Mouse (Mus musculus) CH12.LX (cell line): ENCODE data around the gene Gm21970. TPM values are rescaled to one million over a fixed set of nuclear protein-coding genes. Genes with fewer than 3 reads are reported as not detected.

Experiments
- DNase-seq: peaks from one replicate; pipeline ENCODE4 v3.0.0-alpha.2; 2013; ENCODE audit errors: extremely low read depth
- H3K27ac ChIP-seq: 2 replicates; pipeline ENCODE4 v1.5.1; 2012; ENCODE audit warnings: low read depth, mild to moderate bottlenecking, control low read depth, moderate library complexity; ENCODE audit not compliant: insufficient read depth
- H3K27me3 ChIP-seq: replicated peaks from 2 replicates; pipeline ENCODE3; 2012; ENCODE audit warnings: inconsistent platforms
- H3K36me3 ChIP-seq, 2 experiments: replicated peaks in 1 of 2; 2 replicates each; pipeline versions ENCODE3 to v1.6.1; 2012; ENCODE audit warnings: inconsistent platforms in 1 of 2, low read length in 1 of 2, mild to moderate bottlenecking in 1 of 2, mixed read lengths in 1 of 2, moderate library complexity in 1 of 2; ENCODE audit not compliant: control insufficient read depth in 1 of 2, insufficient read depth in 1 of 2
- H3K4me1 ChIP-seq, 2 experiments: 2 replicates each; pipeline ENCODE4 v1.6.1; 2012; ENCODE audit warnings: inconsistent platforms in 1 of 2, moderate library complexity in 1 of 2; ENCODE audit not compliant: insufficient read depth in 2 of 2, control insufficient read depth in 1 of 2
- H3K4me2 ChIP-seq: 2 replicates; pipeline ENCODE4 v1.6.1; 2012; ENCODE audit warnings: low read depth, mild to moderate bottlenecking, control low read depth; ENCODE audit not compliant: poor library complexity, insufficient read depth, severe bottlenecking
- H3K4me3 ChIP-seq, 3 experiments: fragments of 150-350 bp in 1 of 3; sonication (generic) in 1 of 3; replicated peaks in 1 of 3; 2 replicates each; pipeline versions ENCODE3 to v1.5.1; 2011 to 2012; ENCODE audit warnings: low read depth in 2 of 3, low read length in 2 of 3, mild to moderate bottlenecking in 2 of 3, moderate library complexity in 2 of 3, control low read depth in 1 of 3, improper control_type of control experiment in 1 of 3, inconsistent platforms in 1 of 3, mixed read lengths in 1 of 3; ENCODE audit not compliant: poor library complexity in 1 of 3
- H3K79me2 ChIP-seq: replicated peaks from 2 replicates; pipeline ENCODE4 v1.6.1; 2012; ENCODE audit warnings: mild to moderate bottlenecking, moderate library complexity; ENCODE audit not compliant: control insufficient read depth, poor library complexity, insufficient read depth, severe bottlenecking; ENCODE audit errors: extremely low read depth
- H3K9ac ChIP-seq: 2 replicates; pipeline ENCODE4 v1.6.1; 2012; ENCODE audit warnings: low read depth, mild to moderate bottlenecking, control low read depth, moderate library complexity; ENCODE audit not compliant: insufficient read depth
- H3K9me3 ChIP-seq: replicated peaks from 2 replicates; pipeline ENCODE3; 2012; ENCODE audit warnings: low read length, inconsistent platforms, mixed read lengths
- E2F4 ChIP-seq: IDR thresholded peaks from 2 replicates; pipeline ENCODE4 v1.6.1; 2011; ENCODE audit warnings: low read depth, low read length, improper control_type of control experiment; ENCODE audit not compliant: insufficient replicate concordance
- GABPA ChIP-seq: IDR thresholded peaks from 2 replicates; pipeline ENCODE4 v1.6.1; 2012; ENCODE audit warnings: low read depth, low read length, improper control_type of control experiment, inconsistent platforms; ENCODE audit not compliant: insufficient replicate concordance
- HCFC1 ChIP-seq: IDR thresholded peaks from 2 replicates; pipeline ENCODE4 v1.6.1; 2012; ENCODE audit warnings: low read depth, mild to moderate bottlenecking, inconsistent platforms, low read length, improper control_type of control experiment
- IRF4 ChIP-seq: IDR thresholded peaks from 2 replicates; pipeline ENCODE4 v1.6.1; 2014; ENCODE audit warnings: low read depth, mild to moderate bottlenecking, inconsistent platforms, low read length, improper control_type of control experiment
- JUN ChIP-seq: IDR thresholded peaks from 2 replicates; pipeline ENCODE4 v1.6.1; 2011; ENCODE audit warnings: low read depth, mild to moderate bottlenecking, low read length, improper control_type of control experiment, moderate library complexity; ENCODE audit not compliant: insufficient read depth
- JUND ChIP-seq: conservative IDR thresholded peaks from 2 replicates; pipeline ENCODE4 v1.6.1; 2011; ENCODE audit warnings: low read depth, low read length, improper control_type of control experiment
- KAT2A ChIP-seq: IDR thresholded peaks from 2 replicates; pipeline ENCODE4 v1.6.1; 2012; ENCODE audit warnings: low read length, improper control_type of control experiment, inconsistent platforms; ENCODE audit not compliant: insufficient replicate concordance
- MAFK ChIP-seq: IDR thresholded peaks from 2 replicates; pipeline ENCODE4 v1.6.1; 2011; ENCODE audit warnings: low read length, improper control_type of control experiment; ENCODE audit not compliant: insufficient replicate concordance
- MAX ChIP-seq: IDR thresholded peaks from 2 replicates; pipeline ENCODE4 v1.6.1; 2011; ENCODE audit warnings: low read length, improper control_type of control experiment
- MEF2A ChIP-seq: IDR thresholded peaks from 2 replicates; pipeline ENCODE4 v1.6.1; 2014; ENCODE audit warnings: low read depth, mild to moderate bottlenecking, inconsistent platforms, low read length, improper control_type of control experiment, borderline replicate concordance
- MXI1 ChIP-seq: IDR thresholded peaks from 2 replicates; pipeline ENCODE4 v1.6.1; 2011; ENCODE audit warnings: mild to moderate bottlenecking, low read depth, low read length, improper control_type of control experiment
- NELFE ChIP-seq: IDR thresholded peaks from 2 replicates; pipeline ENCODE4 v1.6.1; 2011; ENCODE audit warnings: low read depth, low read length, improper control_type of control experiment
- PAX5 ChIP-seq: IDR thresholded peaks from 2 replicates; pipeline ENCODE4 v1.6.1; 2012; ENCODE audit warnings: low read length, inconsistent platforms, mixed read lengths
- SMC3 ChIP-seq: IDR thresholded peaks from 2 replicates; pipeline ENCODE4 v1.6.1; 2011; ENCODE audit warnings: low read depth, low read length, improper control_type of control experiment
- TCF12 ChIP-seq: IDR thresholded peaks from 2 replicates; pipeline ENCODE4 v1.6.1; 2014; ENCODE audit warnings: low read depth, mild to moderate bottlenecking, inconsistent platforms, low read length, improper control_type of control experiment
- UBTF ChIP-seq: IDR thresholded peaks from 2 replicates; pipeline ENCODE4 v1.6.1; 2012; ENCODE audit warnings: low read depth, mild to moderate bottlenecking, inconsistent platforms, low read length, improper control_type of control experiment, moderate library complexity
- USF1 ChIP-seq: IDR thresholded peaks from 2 replicates; pipeline ENCODE4 v1.6.1; 2014; ENCODE audit warnings: low read depth, mild to moderate bottlenecking, inconsistent platforms, low read length, improper control_type of control experiment
- ZC3H11A ChIP-seq: IDR thresholded peaks from 2 replicates; pipeline ENCODE4 v1.6.1; 2012; ENCODE audit warnings: low read depth, mild to moderate bottlenecking, inconsistent platforms, low read length, improper control_type of control experiment
- ZKSCAN1 ChIP-seq: IDR thresholded peaks from 2 replicates; pipeline ENCODE4 v1.6.1; 2012; ENCODE audit warnings: low read depth, inconsistent platforms, low read length, improper control_type of control experiment, borderline replicate concordance
- dilution Hi-C: fragments of 300-500 bp; cut with MboI; formaldehyde crosslinking; loops from 2 replicates; pipeline ENCODE4 v1.14.3; 2020; ENCODE audit warnings: low sequenced_read_pairs; ENCODE audit not compliant: extremely low pct_unique_long_range_greater_than_20kb, extremely low pct_ligation_motif_present
- in situ Hi-C: fragments of 300-500 bp; cut with MboI; formaldehyde crosslinking; loops from 3 replicates; pipeline ENCODE4 v1.14.3; 2019; ENCODE audit warnings: low sequenced_read_pairs, low pct_ligation_motif_present, low pct_unique_long_range_greater_than_20kb, mixed read lengths
- polyA plus RNA-seq: library from polyadenylated mRNA; unstranded; fragments of >175 nt; gene quantifications from 2 replicates; pipeline ENCODE4 v1.2.1, GENCODE M21; 2012; ENCODE audit warnings: low read depth; ENCODE audit not compliant: insufficient read length
- total RNA-seq, 2 experiments: library from RNA; depleted of rRNA; stranded (reverse); fragments of 300-350 nt in 1 of 2; fragments of >200 nt in 1 of 2; gene quantifications; 2 replicates each; pipeline ENCODE4 v1.2.3; 2012 to 2014

Gene Gm21970
- total and polyA plus RNA-seq, 3 experiments, result not detected

DNA sequence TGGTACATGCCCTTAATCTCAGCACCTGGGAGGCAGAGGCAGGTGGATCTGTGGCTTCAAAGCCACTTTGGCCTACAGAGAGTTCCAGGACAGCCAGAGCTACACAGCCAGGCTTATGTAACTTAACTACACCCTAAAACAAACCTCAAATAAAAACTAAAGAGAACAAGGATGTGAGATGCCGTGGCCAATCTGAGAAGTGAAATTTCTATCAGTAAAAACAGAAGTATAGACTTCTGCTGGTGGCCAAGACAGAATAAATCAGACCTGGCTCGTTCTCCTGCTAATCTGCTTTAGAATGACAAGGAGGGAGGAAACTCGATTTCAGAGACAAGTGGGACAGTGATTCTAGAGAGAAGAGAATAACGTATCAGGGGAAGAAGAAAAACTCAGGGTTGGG is 64.3 kb downstream of the Gm21970 start (continued):
- TF ChIP-seq GABPA (no peak), HCFC1 (no peak), KAT2A (no peak), UBTF (no peak), MAX (no peak), E2F4 (no peak)

DNA sequence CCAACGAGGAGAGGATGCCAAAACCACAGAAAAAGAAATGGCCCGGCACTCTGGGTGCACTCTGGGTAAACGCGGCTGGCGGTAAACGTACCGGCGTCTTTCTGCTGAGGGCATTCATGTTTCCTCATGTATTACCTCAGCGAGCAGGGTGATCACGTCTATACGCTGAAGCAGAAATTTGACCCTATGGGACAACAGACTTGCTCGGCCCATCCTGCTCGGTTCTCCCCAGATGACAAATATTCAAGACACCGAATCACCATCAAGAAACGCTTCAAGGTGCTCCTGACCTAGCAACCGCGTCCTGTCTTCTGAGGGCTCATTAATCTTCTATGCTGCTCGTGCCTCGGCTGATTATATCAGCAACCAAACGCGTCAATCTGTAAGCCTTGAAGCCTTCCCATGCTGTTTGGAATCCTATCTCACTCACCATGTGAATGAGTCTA is 66.8 kb downstream of the Gm21970 start:
- H3K4me3 ChIP-seq, result no peak overlapping the region

DNA sequence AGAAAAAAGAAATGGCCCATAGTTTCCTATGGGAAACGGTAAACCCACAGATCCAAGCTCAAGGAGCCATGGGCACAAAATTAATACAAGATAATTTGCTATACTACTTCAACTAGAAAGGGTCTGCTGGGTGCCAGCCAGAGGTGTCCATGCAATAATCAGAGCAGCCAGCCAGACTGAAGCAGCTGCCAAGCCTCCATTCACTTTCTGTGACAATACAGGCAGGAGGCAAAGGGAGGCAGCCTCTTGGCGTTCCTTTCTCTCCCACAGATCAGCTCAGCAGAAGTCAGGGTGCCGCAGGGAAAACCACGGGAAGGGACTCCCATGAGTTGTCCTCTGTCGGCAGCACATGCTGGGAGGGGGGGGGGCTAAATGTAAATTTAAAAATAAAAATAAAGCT is 67.5 kb downstream of the Gm21970 start:
- Histone ChIP-seq H3K27me3 (no peaks in the 10 kb centered on the region), H3K79me2 (no peaks in the 10 kb centered on the region), H3K27ac (no peak overlapping the region), H3K4me1 (peaks cover 13 to 63% of the 10 kb centered on the region in 2 experiments), H3K4me3 (no peak overlapping the region), H3K9ac (no peak overlapping the region), H3K4me2 (no peak overlapping the region), H3K9me3 (peaks cover 8% of the 10 kb centered on the region), H3K36me3 (peaks cover 0 to 6% of the 10 kb centered on the region in 2 experiments)
- dilution Hi-C loops, result no loop called here
- TF ChIP-seq MXI1, result no peak
- no peak for TF ChIP-seq MAFK
- no peak for TF ChIP-seq TCF12
- no peak for TF ChIP-seq SMC3
- TF ChIP-seq UBTF, result no peak
- in situ Hi-C loops, result no loop called here
- no peak for DNase-seq

More for the DNA sequence above, 66.8 kb downstream of the Gm21970 start:
- DNase-seq, result no peak
- H3K4me2 ChIP-seq, result no peak overlapping the region
- H3K79me2 ChIP-seq, result no peaks in the 10 kb centered on the region
- TF ChIP-seq ZKSCAN1 (no peak), USF1 (no peak), PAX5 (no peak), UBTF (no peak), IRF4 (no peak), JUND (no peak), JUN (no peak), NELFE (no peak), GABPA (no peak), ZC3H11A (no peak), MEF2A (no peak)
- peaks cover 8% of the 10 kb centered on the region for H3K9me3 ChIP-seq
- peaks cover 0 to 6% of the 10 kb centered on the region in 2 experiments for H3K36me3 ChIP-seq
- in situ Hi-C loops (no loop called here), dilution Hi-C loops (no loop called here)
- no peak overlapping the region for H3K9ac ChIP-seq
- peaks cover 13 to 62% of the 10 kb centered on the region in 2 experiments for H3K4me1 ChIP-seq
- no peaks in the 10 kb centered on the region for H3K27me3 ChIP-seq
- H3K27ac ChIP-seq, result no peak overlapping the region
